Mouse (Mus musculus): Measurements from ENCODE around the gene Cacnb2.

DNA sequence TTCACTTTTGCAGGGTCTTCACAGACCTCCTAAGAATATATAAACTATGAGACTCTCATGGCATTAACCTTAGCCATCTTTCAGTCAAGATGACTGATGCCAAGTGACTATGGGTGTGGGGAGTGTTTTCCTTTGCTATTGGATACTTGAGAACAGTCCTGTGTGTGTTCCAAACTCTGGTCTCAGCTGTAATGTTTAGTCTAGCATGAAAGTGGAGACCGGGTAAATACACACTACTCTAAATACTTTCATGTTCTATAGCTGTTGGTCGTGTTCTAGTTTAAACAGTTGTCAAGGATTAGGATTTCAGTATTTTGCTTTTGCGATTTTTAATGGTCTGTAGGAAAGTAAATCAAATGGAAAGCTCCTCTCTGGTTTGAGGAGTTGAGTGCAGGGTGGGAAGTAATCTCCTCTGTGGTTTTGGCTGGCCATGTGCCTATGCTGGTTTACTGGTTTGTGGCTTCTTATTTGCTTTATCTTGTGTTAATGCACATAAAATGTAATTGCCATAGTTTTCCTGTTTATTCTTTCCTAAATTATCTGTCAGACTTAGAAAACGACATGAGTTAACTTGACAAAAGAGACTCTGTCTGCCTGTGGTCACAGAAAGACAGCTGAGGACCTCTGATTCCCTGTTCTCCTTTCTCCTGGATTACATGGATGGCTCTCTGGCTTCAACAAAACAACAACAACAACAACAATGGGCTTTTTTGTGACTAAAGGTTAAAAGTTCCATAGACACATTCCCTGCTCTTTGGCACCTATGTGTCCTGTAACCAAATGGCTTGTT, 285.7 kb downstream of the Cacnb2 start:
- TF ChIP-seq EP300 (IDR thresholded peaks at IDR 0.05; ENCODE audit: low read depth) (no peak), CTCF (IDR thresholded peaks at IDR 0.05; ENCODE audit: low read depth) (no peak)

Data from liver, postnatal 0 days (tissue).